Mouse (Mus musculus): ENCODE results near the gene Tanc2. TPM values are rescaled to one million over a fixed set of nuclear protein-coding genes. Genes with fewer than 3 reads are reported as not detected.

Gene Tanc2
- polyA plus RNA-seq, 1 experiment = 6.2 TPM

GRCm38 (mm10) chr11:105760346-105760745 is 170.6 kb downstream of the Tanc2 start:
- Histone ChIP-seq H3K27ac (ENCODE audit: control insufficient read depth, insufficient read depth, low read depth, low read length) (no peak overlapping the region), H3K4me3 (ENCODE audit: control insufficient read depth, low read depth, low read length) (no peak overlapping the region)

GRCm38 (mm10) chr11:105777802-105778201 is 188.0 kb downstream of the Tanc2 start:
- no peaks in the 10 kb centered on the region for H3K27me3 ChIP-seq (ENCODE audit: control insufficient read depth, insufficient read depth, low read length)
- H3K4me3 ChIP-seq (ENCODE audit: control insufficient read depth, low read depth, low read length) = no peak overlapping the region
- no peak overlapping the region for H3K27ac ChIP-seq (ENCODE audit: control insufficient read depth, insufficient read depth, low read depth, low read length)
- TF ChIP-seq POLR2A (IDR thresholded peaks at IDR 0.05; ENCODE audit: control insufficient read depth, low read depth, low read length) (no peak), CTCF (IDR thresholded peaks at IDR 0.05; ENCODE audit: control insufficient read depth, insufficient read depth, insufficient replicate concordance, low read depth, low read length) (no peak)
- no peaks in the 10 kb centered on the region for H3K4me1 ChIP-seq (ENCODE audit: control insufficient read depth, insufficient read depth, low read length)
- no peaks in the 10 kb centered on the region for H3K36me3 ChIP-seq (ENCODE audit: control insufficient read depth, insufficient read depth, low read length)

More at GRCm38 (mm10) chr11:105760346-105760745, 170.6 kb downstream of the Tanc2 start:
- Histone ChIP-seq H3K36me3 (ENCODE audit: control insufficient read depth, insufficient read depth, low read length) (no peaks in the 10 kb centered on the region), H3K4me1 (ENCODE audit: control insufficient read depth, insufficient read depth, low read length) (no peaks in the 10 kb centered on the region), H3K27me3 (ENCODE audit: control insufficient read depth, insufficient read depth, low read length) (no peaks in the 10 kb centered on the region)
- TF ChIP-seq POLR2A (IDR thresholded peaks at IDR 0.05; ENCODE audit: control insufficient read depth, low read depth, low read length) (no peak), CTCF (IDR thresholded peaks at IDR 0.05; ENCODE audit: control insufficient read depth, insufficient read depth, insufficient replicate concordance, low read depth, low read length) (no peak)

- no peak overlapping the region for H3K27ac ChIP-seq (ENCODE audit: control insufficient read depth, insufficient read depth, low read depth, low read length)
- TF ChIP-seq POLR2A (IDR thresholded peaks at IDR 0.05; ENCODE audit: control insufficient read depth, low read depth, low read length) (no peak), CTCF (IDR thresholded peaks at IDR 0.05; ENCODE audit: control insufficient read depth, insufficient read depth, insufficient replicate concordance, low read depth, low read length) (no peak)
- no peaks in the 10 kb centered on the region for H3K36me3 ChIP-seq (ENCODE audit: control insufficient read depth, insufficient read depth, low read length)
Measured at GRCm38 (mm10) chr11:105792501-105792900, 202.7 kb downstream of the Tanc2 start.

GRCm38 (mm10) chr11:105803686-105804085 is 213.9 kb downstream of the Tanc2 start:
- Histone ChIP-seq H3K27me3 (ENCODE audit: control insufficient read depth, insufficient read depth, low read length) (no peaks in the 10 kb centered on the region), H3K4me3 (ENCODE audit: control insufficient read depth, low read depth, low read length) (no peak overlapping the region), H3K36me3 (ENCODE audit: control insufficient read depth, insufficient read depth, low read length) (no peaks in the 10 kb centered on the region), H3K4me1 (ENCODE audit: control insufficient read depth, insufficient read depth, low read length) (no peaks in the 10 kb centered on the region), H3K27ac (ENCODE audit: control insufficient read depth, insufficient read depth, low read depth, low read length) (no peak overlapping the region)
- TF ChIP-seq POLR2A (IDR thresholded peaks at IDR 0.05; ENCODE audit: control insufficient read depth, low read depth, low read length) (no peak), CTCF (IDR thresholded peaks at IDR 0.05; ENCODE audit: control insufficient read depth, insufficient read depth, insufficient replicate concordance, low read depth, low read length) (no peak)

More at GRCm38 (mm10) chr11:105792501-105792900, 202.7 kb downstream of the Tanc2 start:
- Histone ChIP-seq H3K4me1 (ENCODE audit: control insufficient read depth, insufficient read depth, low read length) (no peaks in the 10 kb centered on the region), H3K27me3 (ENCODE audit: control insufficient read depth, insufficient read depth, low read length) (no peaks in the 10 kb centered on the region), H3K4me3 (ENCODE audit: control insufficient read depth, low read depth, low read length) (no peak overlapping the region)

- Histone ChIP-seq H3K27me3 (ENCODE audit: control insufficient read depth, insufficient read depth, low read length) (no peaks in the 10 kb centered on the region), H3K27ac (ENCODE audit: control insufficient read depth, insufficient read depth, low read depth, low read length) (no peak overlapping the region), H3K4me3 (ENCODE audit: control insufficient read depth, low read depth, low read length) (no peak overlapping the region), H3K4me1 (ENCODE audit: control insufficient read depth, insufficient read depth, low read length) (no peaks in the 10 kb centered on the region), H3K36me3 (ENCODE audit: control insufficient read depth, insufficient read depth, low read length) (no peaks in the 10 kb centered on the region)
- TF ChIP-seq POLR2A (IDR thresholded peaks at IDR 0.05; ENCODE audit: control insufficient read depth, low read depth, low read length) (no peak), CTCF (IDR thresholded peaks at IDR 0.05; ENCODE audit: control insufficient read depth, insufficient read depth, insufficient replicate concordance, low read depth, low read length) (no peak)
Measured at GRCm38 (mm10) chr11:105804776-105805175, 215.0 kb downstream of the Tanc2 start.

GRCm38 (mm10) chr11:105807103-105807502 is 217.3 kb downstream of the Tanc2 start:
- no peaks in the 10 kb centered on the region for H3K36me3 ChIP-seq (ENCODE audit: control insufficient read depth, insufficient read depth, low read length)
- no peaks in the 10 kb centered on the region for H3K27me3 ChIP-seq (ENCODE audit: control insufficient read depth, insufficient read depth, low read length)
- no peak for TF ChIP-seq POLR2A (IDR thresholded peaks at IDR 0.05; ENCODE audit: control insufficient read depth, low read depth, low read length)
- TF ChIP-seq CTCF (IDR thresholded peaks at IDR 0.05; ENCODE audit: control insufficient read depth, insufficient read depth, insufficient replicate concordance, low read depth, low read length) = no peak
- H3K27ac ChIP-seq (ENCODE audit: control insufficient read depth, insufficient read depth, low read depth, low read length) = no peak overlapping the region
- no peaks in the 10 kb centered on the region for H3K4me1 ChIP-seq (ENCODE audit: control insufficient read depth, insufficient read depth, low read length)
- H3K4me3 ChIP-seq (ENCODE audit: control insufficient read depth, low read depth, low read length) = no peak overlapping the region

- H3K27ac ChIP-seq (ENCODE audit: control insufficient read depth, insufficient read depth, low read depth, low read length) = no peak overlapping the region
- TF ChIP-seq POLR2A (IDR thresholded peaks at IDR 0.05; ENCODE audit: control insufficient read depth, low read depth, low read length) = no peak
- no peak for TF ChIP-seq CTCF (IDR thresholded peaks at IDR 0.05; ENCODE audit: control insufficient read depth, insufficient read depth, insufficient replicate concordance, low read depth, low read length)
- no peaks in the 10 kb centered on the region for H3K36me3 ChIP-seq (ENCODE audit: control insufficient read depth, insufficient read depth, low read length)
- no peaks in the 10 kb centered on the region for H3K4me1 ChIP-seq (ENCODE audit: control insufficient read depth, insufficient read depth, low read length)
- H3K27me3 ChIP-seq (ENCODE audit: control insufficient read depth, insufficient read depth, low read length) = no peaks in the 10 kb centered on the region
- no peak overlapping the region for H3K4me3 ChIP-seq (ENCODE audit: control insufficient read depth, low read depth, low read length)
Measured at GRCm38 (mm10) chr11:105823246-105823645, 233.5 kb downstream of the Tanc2 start.

GRCm38 (mm10) chr11:105823759-105824158 is 234.0 kb downstream of the Tanc2 start:
- TF ChIP-seq CTCF (IDR thresholded peaks at IDR 0.05; ENCODE audit: control insufficient read depth, insufficient read depth, insufficient replicate concordance, low read depth, low read length) (no peak), POLR2A (IDR thresholded peaks at IDR 0.05; ENCODE audit: control insufficient read depth, low read depth, low read length) (no peak)
- Histone ChIP-seq H3K27me3 (ENCODE audit: control insufficient read depth, insufficient read depth, low read length) (no peaks in the 10 kb centered on the region), H3K4me1 (ENCODE audit: control insufficient read depth, insufficient read depth, low read length) (no peaks in the 10 kb centered on the region)

More at GRCm38 (mm10) chr11:105823759-105824158, 234.0 kb downstream of the Tanc2 start:
- H3K4me3 ChIP-seq (ENCODE audit: control insufficient read depth, low read depth, low read length) = no peak overlapping the region
- H3K27ac ChIP-seq (ENCODE audit: control insufficient read depth, insufficient read depth, low read depth, low read length) = no peak overlapping the region
- no peaks in the 10 kb centered on the region for H3K36me3 ChIP-seq (ENCODE audit: control insufficient read depth, insufficient read depth, low read length)
